Comparison of ENCODE assay signal across 9 mouse cellular contexts in the genomic region with DNA sequence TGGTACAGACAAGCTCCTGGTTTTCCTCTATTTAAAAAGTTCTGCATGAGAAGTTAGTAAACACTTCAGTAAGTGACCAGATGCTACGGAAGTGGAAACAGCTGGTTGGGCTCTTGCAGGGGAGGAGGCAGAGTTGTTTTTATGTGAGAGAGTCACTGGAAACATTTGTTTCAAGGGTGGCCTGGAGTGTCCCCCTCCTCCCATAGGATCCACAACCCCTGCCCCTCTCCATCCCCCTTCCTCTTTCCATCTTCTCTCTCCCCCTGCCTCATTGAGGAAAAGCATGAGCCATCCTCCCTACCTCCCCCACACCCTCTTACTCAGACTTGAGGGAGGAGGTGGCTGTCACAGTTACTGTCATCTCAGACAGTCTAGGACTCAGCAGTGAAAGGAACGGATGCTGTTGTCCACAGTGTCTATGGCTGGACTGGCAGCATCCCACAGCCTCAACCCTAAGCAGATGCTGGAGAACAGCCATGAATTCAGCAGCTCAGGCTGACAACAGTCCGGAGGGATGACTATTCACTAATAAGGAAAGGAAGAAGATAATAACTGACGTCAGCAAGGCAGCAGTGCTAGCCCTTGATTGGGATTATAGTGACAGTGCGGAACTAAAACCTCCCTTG.
DNase-seq lines count a peak whose midpoint lies in the region; ATAC-seq lines count a peak whose summit lies in the region.
"Had no signal": no experiment of that assay in that cellular context is flagged by ENCODE, and none has a peak within 500 bp of the region (broad histone marks: within the 10 kb centered on the region; RNA-seq: fewer than 3 reads in every experiment).

No protein-coding gene starts in this region.

- peak overlapping the region; percentile 49; the same call in 1 of the 2 replicates for H3K27ac ChIP-seq in embryonic facial prominence, embryonic 14.5 days (replicated peaks; ENCODE audit: low read depth, low read length)
- H3K27ac ChIP-seq in lung, embryonic 15.5 days, result peak overlapping the region; percentile 86

- no peaks in the 10 kb centered on the region; the same call in 1 of the 2 replicates for H3K9me3 ChIP-seq in megakaryocyte, embryonic 14.5 days
- no peaks in the 10 kb centered on the region for H3K9me3 ChIP-seq in embryonic facial prominence, embryonic 14.5 days (ENCODE audit: control insufficient read depth, low read length)
- H3K9me3 ChIP-seq in lung, embryonic 15.5 days, result no peaks in the 10 kb centered on the region
- H3K9me3 ChIP-seq: G1E had no signal

- peak; percentile 73 for DNase-seq in embryonic facial prominence, embryonic 14.5 days (ENCODE audit: low spot score)
- DNase-seq in hindlimb bud, embryonic 11.5 days (ENCODE audit: extremely low spot score, low read depth, low spot score), result peak; percentile 8
- DNase-seq in thymus, postnatal 4 days, result no peak
- no peak for DNase-seq in natural killer cell, adult 2 months (ENCODE audit: low spot score in 2 of 2)
- no peak for DNase-seq in frontal cortex, postnatal 25 days (ENCODE audit: low spot score in 2 of 2)

- peak overlapping the region; percentile 50 for H3K4me3 ChIP-seq in megakaryocyte, embryonic 14.5 days (replicated peaks)
- H3K4me3 ChIP-seq in embryonic facial prominence, embryonic 14.5 days (ENCODE audit: low read depth, low read length), result no peak overlapping the region
- no peak overlapping the region for H3K4me3 ChIP-seq in lung, embryonic 15.5 days

- H3K9ac ChIP-seq in embryonic facial prominence, embryonic 14.5 days (ENCODE audit: low read depth, low read length), result no peak overlapping the region
- H3K9ac ChIP-seq in lung, embryonic 15.5 days, result no peak overlapping the region

- H3K4me1 ChIP-seq in megakaryocyte, embryonic 14.5 days, result peaks cover 4% of the 10 kb centered on the region; the same call in 1 of the 2 replicates
- H3K4me1 ChIP-seq in embryonic facial prominence, embryonic 14.5 days (ENCODE audit: control insufficient read depth, insufficient read depth, low read length), result 0 out of 2 replicates have a peak, but pooled peaks cover 4% of the 10 kb centered on the region
- H3K4me1 ChIP-seq in lung, embryonic 15.5 days, result peaks cover 9% of the 10 kb centered on the region

- H3K27me3 ChIP-seq in megakaryocyte, embryonic 14.5 days (replicated peaks), result no peaks in the 10 kb centered on the region
- H3K27me3 ChIP-seq in embryonic facial prominence, embryonic 14.5 days (replicated peaks; ENCODE audit: control insufficient read depth, insufficient read depth, low read length), result no peaks in the 10 kb centered on the region
- no peaks in the 10 kb centered on the region for H3K27me3 ChIP-seq in lung, embryonic 15.5 days

- no peak overlapping the region for H3K4me2 ChIP-seq in embryonic facial prominence, embryonic 14.5 days (ENCODE audit: low read depth, low read length)
- H3K4me2 ChIP-seq in lung, embryonic 15.5 days, result no peak overlapping the region

- ATAC-seq in megakaryocyte, adult 5-6 weeks (ENCODE audit: poor library complexity, severe bottlenecking), result no peak
- 0 out of 2 replicates have a peak, but pooled peaks have one; percentile 49 for ATAC-seq in embryonic facial prominence, embryonic 14.5 days (ENCODE audit: low read depth)
- ATAC-seq in lung, embryonic 15.5 days (ENCODE audit: borderline replicate concordance, extremely low read depth, low FRiP score, low TSS enrichment), result peak; percentile 91

- WGBS in embryonic facial prominence, embryonic 14.5 days, result 32% methylated on average over 5 of the region's 5 CpGs
- 24% methylated on average over 5 of the region's 5 CpGs for WGBS in lung, embryonic 15.5 days

- H3K36me3 ChIP-seq in megakaryocyte, embryonic 14.5 days (replicated peaks; ENCODE audit: low read length), result no peaks in the 10 kb centered on the region
- no peaks in the 10 kb centered on the region for H3K36me3 ChIP-seq in embryonic facial prominence, embryonic 14.5 days (ENCODE audit: control insufficient read depth, insufficient read depth, low read length)
- no peaks in the 10 kb centered on the region for H3K36me3 ChIP-seq in lung, embryonic 15.5 days
- H3K36me3 ChIP-seq: G1E had no signal

Comparison
In these comparisons a context has a peak if more than half of its experiments do, and no peak if none do; other contexts are left out.
1. DNase-seq: peak in embryonic facial prominence, embryonic 14.5 days (single experiment) and hindlimb bud, embryonic 11.5 days (single experiment); none in thymus, postnatal 4 days (single experiment), natural killer cell, adult 2 months (0 of 2) and frontal cortex, postnatal 25 days (0 of 2).